Mouse (Mus musculus) yolk sac, embryonic 10.5 days (tissue): ENCODE measurements around the gene Pttg1ip.
A peak's percentile ranks its signal among the peaks of the same experiment; 100 is the strongest.

Source experiments
- DNase-seq: peaks from one replicate; pipeline ENCODE4 v3.0.0-alpha.2; 2017; ENCODE audit warnings: low spot score

Gene Pttg1ip

DNA sequence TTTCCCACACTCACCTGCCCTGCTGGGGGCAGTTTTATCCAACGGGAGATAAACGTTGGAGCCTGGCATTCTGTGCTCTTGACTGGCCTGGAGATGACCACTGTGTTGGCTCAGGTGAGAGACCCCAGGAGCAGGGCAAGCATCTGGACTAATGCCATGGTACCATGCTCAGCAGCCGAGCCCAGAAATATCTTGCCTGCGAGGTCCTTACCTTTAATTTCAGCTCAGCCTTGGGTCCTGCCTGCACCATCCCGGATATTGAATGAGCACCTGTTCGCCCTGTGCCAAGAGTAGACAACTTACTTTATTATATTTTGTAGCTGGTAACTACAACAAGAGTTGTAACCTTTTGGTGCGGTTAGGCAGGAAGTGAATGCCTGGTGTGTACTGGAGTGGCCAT, 25.3 kb downstream of the Pttg1ip start:
- no peak for DNase-seq

GRCm38 (mm10) chr10:77607441-77607840, 25.9 kb downstream of the Pttg1ip start:
- peak; percentile 32 for DNase-seq

DNA sequence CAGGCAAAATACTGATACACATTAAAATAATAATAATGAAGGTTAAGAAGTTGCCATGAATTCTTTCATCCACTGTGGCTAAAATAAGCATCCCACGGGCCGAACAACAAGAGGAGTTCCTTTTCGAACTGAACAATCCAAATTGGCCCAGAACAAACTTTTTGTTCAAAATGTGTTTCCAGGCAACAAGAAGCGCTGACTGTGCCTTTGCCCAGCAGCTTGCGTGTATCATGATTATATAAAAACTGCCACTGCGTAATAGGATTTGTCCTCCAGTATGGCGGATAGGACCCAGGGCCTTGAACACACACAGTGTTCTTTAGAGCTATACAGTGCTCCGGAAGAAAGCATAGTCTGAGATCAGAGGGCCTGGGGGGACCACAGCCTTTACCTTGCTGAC, 27.1 kb downstream of the Pttg1ip start:
- no peak for DNase-seq

- DNase-seq, result no peak
Observed at GRCm38 (mm10) chr10:77610221-77610961, 28.9 kb downstream of the Pttg1ip start.

- peak; percentile 61 for DNase-seq
Observed at GRCm38 (mm10) chr10:77613409-77613808, 31.9 kb downstream of the Pttg1ip start.

DNA sequence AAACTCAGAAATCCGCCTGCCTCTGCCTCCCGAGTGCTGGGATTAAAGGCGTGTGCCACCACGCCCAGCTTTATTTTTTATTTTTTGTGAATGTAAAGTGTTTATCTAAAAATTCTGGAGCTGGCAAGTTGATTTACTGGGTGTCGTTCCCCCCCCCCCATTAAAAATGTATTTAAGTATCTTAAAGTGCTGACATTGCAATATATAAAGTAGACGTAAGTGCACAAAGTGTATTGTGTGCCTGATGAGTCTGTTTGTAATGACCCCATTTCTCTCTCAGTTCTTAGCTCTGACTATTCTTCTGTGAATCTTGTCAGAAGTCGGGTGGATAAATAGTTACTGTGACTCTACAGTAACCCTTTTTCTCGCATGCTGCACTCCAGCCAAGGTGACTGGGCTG, 34.1 kb downstream of the Pttg1ip start:
- DNase-seq, result no peak

DNA sequence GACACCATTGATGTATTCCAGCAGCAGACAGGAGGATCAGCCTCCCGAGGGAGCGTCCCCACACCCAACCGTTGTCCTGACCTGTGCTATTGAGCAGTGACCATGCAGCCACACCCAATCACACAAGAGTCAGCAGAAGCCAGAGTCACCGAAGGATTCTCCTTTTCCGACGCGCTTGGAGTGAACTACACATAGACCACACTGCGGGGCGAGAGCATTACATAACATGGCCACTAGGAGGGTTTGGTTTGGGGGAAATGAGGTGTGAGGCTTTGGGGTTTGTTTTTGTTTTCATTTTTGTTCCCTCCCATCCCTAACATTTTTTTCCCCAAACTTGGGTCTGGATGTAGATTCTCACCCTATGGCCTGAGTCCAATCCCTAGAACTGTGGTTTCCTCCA, 34.6 kb downstream of the Pttg1ip start:
- no peak for DNase-seq

DNA sequence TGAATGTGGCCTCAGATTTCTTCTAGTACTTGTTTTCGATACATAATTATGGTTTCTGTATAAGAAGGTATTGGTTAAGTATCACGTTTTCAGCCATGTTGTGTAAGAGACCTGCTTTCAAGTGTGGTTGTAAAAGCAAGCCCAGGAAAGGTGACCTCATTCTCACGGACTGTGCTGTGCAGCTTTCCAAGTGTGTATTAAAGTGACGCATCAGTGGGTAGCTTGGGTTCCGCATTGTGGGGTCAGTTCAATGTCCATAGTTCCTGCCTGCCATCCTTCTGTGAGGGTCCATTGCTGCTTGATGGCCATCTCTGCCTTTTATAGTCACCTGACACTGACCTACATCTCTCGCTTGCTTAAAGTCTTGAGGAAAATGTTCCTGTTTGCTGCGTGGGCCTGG, 35.4 kb downstream of the Pttg1ip start:
- no peak for DNase-seq

DNA sequence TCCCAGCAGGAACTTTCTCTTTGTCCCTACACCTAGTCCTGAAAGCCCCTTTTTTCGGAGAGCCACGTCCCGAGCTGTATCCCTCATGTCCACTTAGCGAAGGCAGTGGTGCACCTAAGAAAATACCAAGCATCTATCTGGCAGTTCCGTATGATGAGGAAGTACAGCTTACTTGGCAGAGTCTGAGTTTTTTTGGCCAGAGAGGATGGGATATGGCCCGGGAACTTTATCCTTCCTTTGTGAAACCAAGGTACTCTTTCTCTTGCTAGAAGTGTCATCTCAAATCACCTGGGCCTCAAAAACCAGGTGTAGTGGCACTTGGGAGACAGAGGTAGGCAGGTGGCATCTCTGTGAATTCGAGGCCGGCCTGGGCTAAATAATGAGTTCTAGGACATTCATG, 40.0 kb downstream of the Pttg1ip start:
- no peak for DNase-seq

DNA sequence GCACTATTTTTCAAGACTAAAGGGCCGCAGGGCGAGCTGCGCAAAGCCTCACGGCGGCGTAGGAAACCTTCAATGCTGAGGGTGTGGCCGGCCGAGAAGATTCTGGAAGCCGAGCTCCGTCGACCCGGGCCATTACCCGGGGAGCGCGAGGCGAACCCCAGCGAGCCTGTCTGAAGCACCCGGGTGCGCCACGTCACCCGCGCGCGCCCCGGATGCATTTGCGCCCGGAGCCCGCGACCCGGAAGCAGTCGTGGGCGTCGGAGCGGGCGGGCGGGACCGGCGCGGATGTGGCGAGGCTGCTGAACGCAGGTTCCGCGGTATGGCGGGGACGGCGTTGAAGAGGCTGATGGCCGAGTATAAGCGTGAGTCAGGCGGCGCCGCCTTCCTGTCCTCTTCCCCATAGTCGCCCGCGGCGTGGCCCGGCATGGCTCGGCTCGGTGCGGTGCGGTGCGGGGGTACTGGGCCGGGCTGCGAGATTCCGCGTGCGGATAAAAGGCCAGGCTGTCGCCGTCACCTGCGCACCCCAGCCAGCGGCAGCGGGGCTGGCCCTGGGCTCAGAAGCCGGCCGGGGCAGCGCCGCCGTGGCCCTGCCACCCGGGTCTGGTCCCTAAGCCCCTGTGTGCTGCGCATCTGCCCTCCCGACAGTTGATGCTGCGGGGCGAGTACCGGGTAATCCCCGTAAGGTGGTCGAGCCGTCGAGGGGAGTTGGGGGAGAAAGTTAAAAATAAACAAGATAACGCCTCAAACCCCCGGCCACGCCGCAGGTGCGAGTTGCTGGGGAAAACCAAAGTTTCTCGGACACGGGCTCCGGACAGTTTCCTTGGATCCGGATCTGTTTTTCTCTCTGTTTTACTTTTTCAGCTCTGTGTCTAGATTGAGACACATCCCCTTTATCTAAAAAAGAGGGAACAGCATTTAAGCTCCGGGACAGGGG, 40.8 kb downstream of the Pttg1ip start, which contains the start of gene Ube2g2:
Gene Ube2g2, plus strand, starts transcription at position 221 of the 934 bp plus-strand sequence.
- peak; percentile 88 for DNase-seq

- no peak for DNase-seq
Observed at GRCm38 (mm10) chr10:77623069-77623492, 41.6 kb downstream of the Pttg1ip start.

DNA sequence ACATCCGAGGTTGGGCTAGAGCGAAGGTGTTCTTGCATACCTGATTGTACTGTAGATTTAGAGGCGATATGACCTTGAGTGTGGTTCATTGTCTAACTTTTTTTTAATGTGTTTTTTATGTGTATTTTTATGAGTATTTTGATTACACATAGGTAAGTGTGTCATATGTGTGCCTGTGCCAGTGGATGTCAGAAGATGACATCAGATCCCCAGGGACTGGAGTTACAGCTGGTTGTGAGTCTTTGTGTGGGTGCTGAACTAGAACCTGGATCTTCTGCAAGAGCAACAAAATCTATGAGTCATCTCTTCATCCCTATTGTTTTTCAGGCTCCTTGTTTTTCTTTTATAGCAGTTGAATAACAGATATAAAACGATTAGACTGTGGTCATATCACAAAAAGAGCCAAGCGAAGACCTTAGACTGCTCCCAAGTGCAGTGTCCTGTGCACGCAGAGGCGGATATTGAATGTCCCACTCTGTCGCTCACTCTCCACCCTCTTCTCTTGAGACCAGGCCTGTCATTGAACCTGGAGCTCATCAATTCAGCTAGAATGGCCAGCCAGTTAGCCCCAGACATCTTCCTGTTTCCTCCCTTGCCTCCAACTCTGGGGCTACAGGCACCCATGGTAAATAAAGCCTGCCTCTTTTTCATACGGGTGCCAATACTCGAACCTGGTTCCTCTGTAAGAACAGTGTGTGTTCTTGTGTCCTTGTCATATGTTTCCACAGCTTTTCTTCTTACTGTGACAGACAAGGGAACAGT, 42.3 kb downstream of the Pttg1ip start:
- DNase-seq, result no peak

GRCm38 (mm10) chr10:77624570-77624995, 43.1 kb downstream of the Pttg1ip start:
- DNase-seq, result no peak

GRCm38 (mm10) chr10:77626036-77626435, 44.5 kb downstream of the Pttg1ip start:
- no peak for DNase-seq

- no peak for DNase-seq
Observed at GRCm38 (mm10) chr10:77626591-77626990, 45.1 kb downstream of the Pttg1ip start.

DNA sequence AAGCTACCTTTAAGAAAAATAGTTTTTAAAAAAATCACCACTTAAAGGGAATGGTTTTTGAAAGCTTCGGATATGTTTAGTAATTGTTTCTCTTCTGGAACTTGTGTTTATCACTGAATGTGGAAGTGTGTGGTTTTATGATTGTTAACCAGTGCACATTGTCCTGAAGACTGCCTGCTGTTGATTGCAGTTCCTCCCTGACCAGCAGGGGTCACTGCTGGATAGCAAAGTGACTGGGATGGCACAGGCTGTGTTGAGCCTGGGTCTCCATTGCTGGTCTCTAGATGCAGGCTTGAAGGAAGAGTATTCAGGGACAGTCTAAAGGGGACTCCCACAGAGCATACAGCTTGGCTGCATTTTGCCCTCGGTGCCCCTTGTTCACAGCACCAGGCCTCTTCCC, 46.0 kb downstream of the Pttg1ip start:
- DNase-seq, result peak; percentile 58

DNA sequence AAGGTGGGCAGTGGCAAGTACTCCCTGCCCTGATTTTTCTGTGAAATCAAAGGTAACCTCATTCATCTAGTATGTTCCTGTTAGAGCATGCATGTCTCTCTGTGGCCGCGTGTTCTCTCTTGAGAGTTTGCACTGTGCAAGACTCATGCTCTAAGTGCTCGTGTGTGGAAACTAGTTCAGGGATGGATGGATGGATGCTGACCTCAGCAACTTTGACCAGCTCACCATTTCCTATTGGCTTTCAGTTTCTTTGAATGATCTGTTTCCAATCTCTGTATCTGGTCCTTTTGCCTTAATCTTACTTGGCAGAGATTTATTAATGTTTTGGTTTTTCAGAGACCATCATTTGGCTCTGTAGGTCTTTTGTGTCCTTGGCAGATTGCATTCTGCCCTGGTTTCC, 47.6 kb downstream of the Pttg1ip start:
- no peak for DNase-seq

DNA sequence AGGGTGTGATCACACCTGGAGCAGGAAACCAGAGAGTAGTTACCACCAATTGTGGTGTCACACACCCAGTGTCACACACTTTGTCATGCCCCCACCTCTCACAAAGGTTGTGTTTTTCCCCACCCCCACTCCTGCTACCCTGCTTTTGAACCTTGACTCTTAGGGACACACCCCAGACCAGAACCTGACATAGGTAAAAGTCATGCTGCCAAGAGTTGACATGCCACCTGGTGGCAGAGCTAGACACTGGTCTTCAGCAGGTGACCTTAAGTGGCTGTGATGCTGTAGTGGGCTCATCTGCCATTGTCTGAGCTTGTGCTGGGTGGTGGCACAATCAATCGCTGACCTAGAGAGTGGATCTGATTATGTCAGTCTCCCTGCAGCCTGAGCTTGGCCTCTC, 48.5 kb downstream of the Pttg1ip start:
- no peak for DNase-seq

GRCm38 (mm10) chr10:77634016-77634415, 52.5 kb downstream of the Pttg1ip start:
- DNase-seq, result no peak

DNA sequence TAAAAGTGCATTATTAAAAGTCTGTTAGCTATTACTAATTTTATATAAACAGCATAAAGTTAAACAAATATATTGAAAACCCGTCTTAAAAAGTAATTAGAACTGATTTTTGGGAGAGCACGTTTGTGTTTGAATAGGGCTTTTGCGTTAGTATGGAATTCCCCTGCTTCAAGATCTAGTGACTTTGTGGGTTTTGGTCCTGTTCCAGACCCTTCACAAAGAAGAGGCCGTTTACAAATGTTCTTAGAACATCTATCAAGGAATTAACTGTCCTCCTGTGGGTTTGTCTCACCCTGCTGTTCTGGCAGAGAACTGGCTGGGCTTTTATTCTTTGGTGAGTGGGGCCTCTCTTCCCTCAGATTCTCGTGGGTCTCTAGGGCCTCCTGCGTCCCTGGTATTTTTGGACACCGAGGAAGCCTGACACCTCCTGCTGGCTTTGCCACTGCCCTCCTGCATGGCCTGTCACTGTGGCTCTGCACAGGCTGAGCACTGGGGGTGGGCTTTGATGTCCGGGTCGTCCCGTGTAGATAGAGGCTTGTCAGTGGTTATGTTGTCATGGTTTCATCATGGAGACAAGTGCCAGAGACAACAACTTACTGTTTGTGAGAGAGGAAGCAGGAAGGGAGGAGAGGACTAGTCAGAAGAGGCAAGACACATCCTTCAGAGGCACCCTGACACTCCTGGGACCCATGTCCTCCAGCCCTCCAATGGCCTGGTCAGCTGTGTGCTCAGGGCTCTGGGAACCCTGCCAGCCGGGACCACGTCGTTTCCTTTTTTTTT, 53.1 kb downstream of the Pttg1ip start:
- DNase-seq, result no peak

- no peak for DNase-seq
Observed at GRCm38 (mm10) chr10:77636234-77636922, 54.9 kb downstream of the Pttg1ip start.
